Mouse (Mus musculus) cerebellum, adult 18-20 months (tissue): ENCODE measurements at regions not wholly inside any gene's neighbourhood (a gene's known extent, or its start where the extent isn't known, plus 50 kb on each side); places are given as distances from the start of the nearest gene placed in this dataset.
A peak's percentile ranks its signal among the peaks of the same experiment; 100 is the strongest.
"Not testable (repeated sequence)": the region's sequence is repeated elsewhere in the genome, so short reads cannot be mapped to it uniquely, and the experiment has no call there.

Source experiments
- DNase-seq, 2 experiments: peaks; one replicate each; pipeline ENCODE4 v3.0.0; 2021

- not testable (repeated sequence) for DNase-seq
These were observed 56.1 kb upstream of the Klf13 start for GRCm38 (mm10) chr7:63994769-63995168.

- DNase-seq, result peak; percentile 89 to 94
These were observed 53.4 kb upstream of the Klf13 start for GRCm38 (mm10) chr7:63992155-63992554.

- DNase-seq, result peak; percentile 90 to 96
These were observed 52.6 kb upstream of the Klf13 start for GRCm38 (mm10) chr7:63991085-63992010.

GRCm38 (mm10) chr7:63990312-63991028 is 51.8 kb upstream of the Klf13 start:
- DNase-seq, result no peak

GRCm38 (mm10) chr7:63989736-63990135 is 51.0 kb upstream of the Klf13 start:
- DNase-seq, result no peak
